Mouse (Mus musculus): ENCODE data around the gene Cabp4. TPM values are rescaled to one million over a fixed set of nuclear protein-coding genes. Genes with fewer than 3 reads are reported as not detected.
A peak's percentile ranks its signal among the peaks of the same experiment; 100 is the strongest.

The Cabp4 gene
- not detected in 2 replicates for total RNA-seq (2017)

DNA sequence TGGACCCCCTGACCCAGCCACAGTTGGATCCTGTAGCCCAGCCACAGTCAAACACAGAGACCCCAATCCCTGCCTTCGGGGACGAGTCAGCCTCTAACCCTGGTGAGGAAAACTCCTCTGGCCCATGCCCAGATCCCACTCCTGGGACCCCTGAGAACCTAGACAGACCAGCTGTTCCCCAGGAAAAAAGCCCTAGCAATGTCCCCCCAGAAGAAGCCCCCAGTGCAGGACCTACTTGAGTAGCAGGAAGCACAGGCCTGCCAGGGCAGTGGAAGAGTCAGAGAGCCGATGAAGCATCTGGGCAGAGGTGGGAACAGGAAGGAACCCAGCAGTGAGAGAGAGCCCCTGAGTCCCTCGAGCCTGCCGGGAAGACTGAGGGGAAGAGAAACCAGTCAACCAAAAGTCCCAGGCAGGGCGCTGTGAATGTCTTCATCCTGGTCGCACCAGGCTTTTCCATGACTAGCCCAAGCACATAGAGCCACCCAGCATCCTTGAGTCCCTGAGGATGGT lies at the start of gene Cabp4:
TSS of gene Cabp4 (minus strand) at position 275 of the 510 bp plus-strand sequence.
- ATAC-seq (replicated peaks; ENCODE audit: low read depth, poor library complexity, severe bottlenecking) = no peak

GRCm38 (mm10) chr19:4193129-4193528 lies 49.3 kb upstream of the Cabp4 start:
- no peak for ATAC-seq (replicated peaks; ENCODE audit: low read depth, poor library complexity, severe bottlenecking)

- ATAC-seq (replicated peaks; ENCODE audit: low read depth, poor library complexity, severe bottlenecking) = no peak
Measured at GRCm38 (mm10) chr19:4192251-4192985, 48.6 kb upstream of the Cabp4 start.

GRCm38 (mm10) chr19:4191528-4192250 lies 47.9 kb upstream of the Cabp4 start, which contains the start of gene Ppp1ca:
Ppp1ca (plus strand) TSS chr19:4192065.
- peak; percentile 81 for ATAC-seq (replicated peaks; ENCODE audit: low read depth, poor library complexity, severe bottlenecking)

DNA sequence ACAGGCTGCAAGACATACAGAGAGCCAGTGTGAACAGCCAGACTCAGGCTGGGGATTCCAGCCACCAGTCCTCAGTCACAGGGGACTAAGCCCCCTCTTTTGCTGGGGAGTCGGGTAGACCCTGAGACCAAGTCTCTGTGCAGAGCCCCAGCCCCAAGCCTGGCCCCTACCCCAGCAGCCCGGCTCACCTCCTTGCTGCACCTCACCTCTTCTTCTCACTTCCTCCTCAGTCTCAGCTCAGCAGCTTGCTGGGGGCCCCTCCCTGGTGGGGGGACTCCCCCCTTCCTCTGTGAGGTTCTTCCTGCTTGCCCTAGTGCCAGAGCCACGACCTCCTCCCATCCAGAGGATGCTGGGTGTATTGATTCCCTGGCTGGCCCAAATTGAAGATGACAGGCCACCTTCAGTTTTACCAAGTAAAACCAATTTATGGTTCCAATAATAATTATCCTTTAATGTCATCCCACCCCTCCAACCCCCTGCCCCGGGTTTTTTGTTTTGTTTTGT lies 47.0 kb upstream of the Cabp4 start, which contains the start of gene Tbc1d10c:
TSS of gene Tbc1d10c (minus strand) at position 454 of the 504 bp plus-strand sequence.
- peak; percentile 48 for ATAC-seq (replicated peaks; ENCODE audit: low read depth, poor library complexity, severe bottlenecking)

GRCm38 (mm10) chr19:4189051-4189620 lies 45.3 kb upstream of the Cabp4 start:
- no peak for ATAC-seq (replicated peaks; ENCODE audit: low read depth, poor library complexity, severe bottlenecking)

GRCm38 (mm10) chr19:4187303-4187702 lies 43.5 kb upstream of the Cabp4 start:
- ATAC-seq (replicated peaks; ENCODE audit: low read depth, poor library complexity, severe bottlenecking) = no peak

- peak; percentile 77 for ATAC-seq (replicated peaks; ENCODE audit: low read depth, poor library complexity, severe bottlenecking)
Measured at GRCm38 (mm10) chr19:4184976-4185975, 41.4 kb upstream of the Cabp4 start.

GRCm38 (mm10) chr19:4183689-4184088 lies 39.9 kb upstream of the Cabp4 start:
- ATAC-seq (replicated peaks; ENCODE audit: low read depth, poor library complexity, severe bottlenecking) = no peak

DNA sequence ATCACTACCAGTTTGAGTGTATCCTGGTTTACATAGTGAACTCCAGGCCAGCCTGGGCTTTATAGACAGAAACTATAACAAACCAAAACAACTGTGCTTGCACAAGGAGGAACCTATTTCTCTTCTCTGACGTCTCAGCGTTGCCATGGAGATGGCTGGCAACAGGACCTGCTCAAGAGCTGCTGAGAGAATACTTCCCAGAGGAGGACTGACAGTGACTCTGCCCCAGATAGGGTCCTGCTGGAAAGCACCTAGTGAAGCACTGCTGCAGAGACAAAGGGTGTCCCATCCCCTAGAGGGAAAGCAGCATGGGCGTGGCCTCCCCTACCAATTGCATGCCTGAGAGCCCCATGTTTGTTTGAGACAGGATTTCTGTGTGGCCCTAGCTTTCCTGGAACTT lies 38.1 kb upstream of the Cabp4 start:
- ATAC-seq (replicated peaks; ENCODE audit: low read depth, poor library complexity, severe bottlenecking) = peak; percentile 55

DNA sequence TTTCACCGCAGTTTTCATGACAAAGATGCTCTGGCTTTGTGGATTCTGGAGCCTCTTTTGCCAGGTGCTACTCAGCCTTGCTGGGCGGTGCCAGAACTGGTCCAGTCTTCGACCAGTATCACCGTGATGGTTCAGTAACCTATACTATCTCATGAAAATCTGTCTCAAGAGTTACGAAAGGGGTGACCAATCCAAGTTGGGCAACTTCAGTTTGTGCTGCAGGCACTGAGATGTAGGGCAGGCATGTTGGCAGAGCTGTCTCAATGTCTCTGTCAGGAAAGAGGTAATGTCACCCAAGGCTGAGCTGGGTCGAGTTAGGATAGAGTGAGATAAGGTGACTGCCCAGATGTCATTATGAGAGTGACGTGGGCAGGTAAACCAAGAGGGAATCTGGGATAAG lies 36.6 kb upstream of the Cabp4 start:
- ATAC-seq (replicated peaks; ENCODE audit: low read depth, poor library complexity, severe bottlenecking) = no peak

DNA sequence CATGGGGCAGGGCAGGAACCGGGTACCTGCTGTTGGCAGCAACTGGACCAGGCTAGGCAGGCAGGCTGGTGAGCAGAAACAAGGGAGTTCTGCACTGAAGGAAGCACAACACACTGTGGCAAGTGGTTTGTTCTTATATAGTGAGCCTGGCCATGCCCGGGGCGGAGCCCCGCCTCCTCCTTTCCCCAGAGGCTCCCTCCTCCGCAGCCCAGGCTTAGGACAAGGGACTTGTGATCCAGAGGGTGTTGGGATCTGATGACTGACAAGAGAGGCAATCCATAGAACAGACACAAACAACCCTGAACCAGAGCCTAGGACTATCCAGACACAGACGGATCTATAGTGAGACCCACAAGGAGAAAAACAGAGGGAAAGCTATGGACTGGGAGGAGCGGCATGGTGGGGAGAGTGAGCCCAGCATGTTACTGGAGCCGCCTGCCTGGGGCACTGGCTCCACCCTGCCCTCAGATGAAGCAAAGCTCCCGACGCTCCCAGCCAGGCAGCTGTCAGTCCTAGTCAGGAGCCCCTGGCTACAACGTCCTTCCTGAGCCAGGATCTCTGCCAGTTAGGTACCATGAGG lies 31.6 kb upstream of the Cabp4 start, which contains the start of gene Carns1:
TSS of gene Carns1 (minus strand) at position 112 of the 580 bp plus-strand sequence.
- ATAC-seq (replicated peaks; ENCODE audit: low read depth, poor library complexity, severe bottlenecking) = no peak

DNA sequence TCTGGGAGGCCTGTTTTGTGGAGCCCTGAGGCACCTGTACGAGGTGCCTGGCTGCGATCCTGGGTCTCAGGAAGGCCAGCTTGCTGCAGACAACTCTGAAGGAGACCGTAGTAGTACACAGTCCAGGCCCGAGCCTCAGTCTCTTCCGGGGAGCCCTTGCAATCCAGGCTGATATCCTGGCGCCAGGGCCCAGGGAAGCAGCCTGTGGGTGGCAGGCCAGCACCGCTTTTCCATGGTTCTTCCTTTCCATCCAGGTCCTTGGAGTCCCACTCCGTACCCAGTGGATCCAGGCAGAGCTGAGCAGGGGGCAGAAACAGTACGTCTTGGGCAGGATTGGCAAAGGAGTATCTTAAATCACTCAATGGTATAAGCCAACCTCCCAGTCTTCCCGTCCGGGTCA lies 29.1 kb upstream of the Cabp4 start:
- ATAC-seq (replicated peaks; ENCODE audit: low read depth, poor library complexity, severe bottlenecking) = no peak

- peak; percentile 10; the same call in 1 of the 2 replicates for ATAC-seq (replicated peaks; ENCODE audit: low read depth, poor library complexity, severe bottlenecking)
Measured at GRCm38 (mm10) chr19:4171393-4172290, 27.8 kb upstream of the Cabp4 start.

DNA sequence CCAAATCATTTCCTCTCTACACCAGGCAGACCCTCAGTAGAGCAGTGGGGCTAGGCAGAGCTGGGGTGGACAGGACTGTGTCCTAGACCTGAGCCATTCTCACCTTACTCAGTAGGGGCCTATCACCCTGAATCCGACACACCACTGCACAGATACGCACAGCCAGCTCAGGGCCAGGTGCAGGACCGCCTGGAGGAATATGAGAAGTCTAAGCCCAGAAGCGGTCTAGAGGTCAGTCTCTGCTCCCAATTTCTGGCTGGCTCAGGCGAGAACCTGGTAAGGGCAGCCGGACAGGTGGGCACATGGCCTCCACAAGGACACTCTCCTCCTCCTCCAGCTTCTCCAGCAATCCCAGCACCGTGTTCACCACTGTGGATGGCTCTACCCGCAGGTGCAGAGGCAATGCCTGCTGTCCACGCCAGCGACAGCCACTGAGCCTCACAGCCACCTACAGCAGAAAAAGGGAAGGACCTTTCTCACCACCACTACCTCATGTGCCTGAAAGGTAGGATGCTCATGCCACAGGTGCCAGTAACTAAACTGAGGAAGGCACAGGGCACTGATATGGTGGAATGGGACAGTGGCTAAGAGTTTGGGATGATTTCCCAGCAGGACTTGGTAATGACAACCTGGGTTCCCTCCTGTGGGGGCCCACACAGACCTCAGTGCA lies 27.0 kb upstream of the Cabp4 start:
- ATAC-seq (replicated peaks; ENCODE audit: low read depth, poor library complexity, severe bottlenecking) = no peak

DNA sequence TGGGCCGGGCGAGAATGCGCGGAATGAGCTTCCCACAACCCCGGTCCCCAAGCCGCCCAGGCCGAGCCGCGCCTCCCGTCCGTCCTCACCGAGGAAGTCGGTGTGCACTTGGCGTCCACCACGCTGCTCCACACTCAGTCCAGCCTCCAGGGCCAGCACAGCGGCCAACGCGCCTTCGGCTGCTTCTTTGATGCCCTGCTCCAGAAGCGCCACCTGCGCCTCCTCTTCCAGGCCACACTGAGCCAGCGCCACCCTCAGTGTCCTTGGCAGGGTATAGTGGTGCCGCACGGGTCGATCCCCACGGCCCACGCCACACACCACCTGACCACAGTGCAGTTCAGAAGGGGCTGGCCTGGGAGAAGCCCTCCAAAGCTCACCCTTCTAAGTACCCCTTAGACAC lies 26.0 kb upstream of the Cabp4 start:
- ATAC-seq (replicated peaks; ENCODE audit: low read depth, poor library complexity, severe bottlenecking) = peak; percentile 5; the same call in 1 of the 2 replicates

DNA sequence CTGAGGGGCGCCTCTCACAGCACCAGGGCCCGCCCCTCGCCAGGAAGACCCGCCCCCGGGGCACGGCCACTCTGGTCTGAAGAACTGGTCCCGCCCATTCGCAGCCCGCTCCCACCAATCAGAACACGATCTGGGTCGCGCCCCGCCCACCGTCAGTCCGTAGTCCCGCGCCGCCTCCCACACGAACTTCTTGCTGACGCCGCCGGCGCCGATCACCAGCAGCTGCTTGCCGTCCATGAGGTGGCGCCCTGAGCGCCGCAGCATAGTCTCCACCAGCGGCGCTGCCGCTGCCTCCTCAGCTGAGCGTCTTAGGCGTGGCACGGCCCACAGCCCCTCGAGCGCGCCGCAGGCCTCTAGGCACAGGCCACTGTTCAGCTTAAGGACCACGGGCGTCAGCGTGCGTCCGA lies 25.5 kb upstream of the Cabp4 start:
- peak; percentile 95 for ATAC-seq (replicated peaks; ENCODE audit: low read depth, poor library complexity, severe bottlenecking)

Measured in common myeloid progenitor, adult 5-6 weeks (primary cell).